Mouse (Mus musculus) embryonic facial prominence, embryonic 12.5 days (tissue): ENCODE measurements around the gene Ogfod3. TPM values are rescaled to one million over a fixed set of nuclear protein-coding genes. Genes with fewer than 3 reads are reported as not detected.

ENCODE experiments used
- ATAC-seq: fragments of 200-750 bp; cut with Nextera tagmentation; 2 replicates; pipeline ENCODE4 v1.8.0; 2017; ENCODE audit not compliant: insufficient number of reproducible peaks, insufficient read depth, low FRiP score, low TSS enrichment
- H3K27ac ChIP-seq: fragments of 300-500 bp; sonication (generic); 2 replicates; pipeline ENCODE4 v1.5.1; 2016; ENCODE audit warnings: mild to moderate bottlenecking
- H3K27me3 ChIP-seq: fragments of 300-500 bp; sonication (generic); 2 replicates; pipeline ENCODE4 v1.6.1; 2016; ENCODE audit warnings: mild to moderate bottlenecking, moderate library complexity
- H3K36me3 ChIP-seq: fragments of 300-500 bp; sonication (generic); 2 replicates; pipeline ENCODE4 v1.6.1; 2016; ENCODE audit warnings: mild to moderate bottlenecking
- H3K4me1 ChIP-seq: fragments of 300-500 bp; sonication (generic); 2 replicates; pipeline ENCODE4 v1.6.1; 2016
- H3K4me2 ChIP-seq: fragments of 300-500 bp; sonication (generic); replicated peaks from 2 replicates; pipeline ENCODE4 v1.6.1; 2016; ENCODE audit warnings: mild to moderate bottlenecking, moderate library complexity
- H3K4me3 ChIP-seq: fragments of 300-500 bp; sonication (generic); 2 replicates; pipeline ENCODE4 v1.5.1; 2016; ENCODE audit warnings: mild to moderate bottlenecking
- H3K9ac ChIP-seq: fragments of 300-500 bp; sonication (generic); 2 replicates; pipeline ENCODE4 v1.6.1; 2016; ENCODE audit warnings: mild to moderate bottlenecking, moderate library complexity
- H3K9me3 ChIP-seq: fragments of 300-500 bp; sonication (generic); 2 replicates; pipeline ENCODE4 v1.6.1; 2016; ENCODE audit warnings: mild to moderate bottlenecking, moderate library complexity
- WGBS: fragments of 180-500 bp; shearing (Covaris S2); methylation state at CpG from one replicate; pipeline ENCODE4 v1.1.7; 2016; 5-methylcytosine and 5-hydroxymethylcytosine counted together
- polyA plus RNA-seq: library from polyadenylated mRNA; unstranded; fragments of >200 nt; fragmentation: Nextera tagmentation; extraction: Ambion mirVana; gene quantifications from 2 replicates; pipeline ENCODE4 v1.2.1, GENCODE M21; 2016

The Ogfod3 gene
- polyA plus RNA-seq, 1 experiment from 2014 or later, result 22.9 TPM

DNA sequence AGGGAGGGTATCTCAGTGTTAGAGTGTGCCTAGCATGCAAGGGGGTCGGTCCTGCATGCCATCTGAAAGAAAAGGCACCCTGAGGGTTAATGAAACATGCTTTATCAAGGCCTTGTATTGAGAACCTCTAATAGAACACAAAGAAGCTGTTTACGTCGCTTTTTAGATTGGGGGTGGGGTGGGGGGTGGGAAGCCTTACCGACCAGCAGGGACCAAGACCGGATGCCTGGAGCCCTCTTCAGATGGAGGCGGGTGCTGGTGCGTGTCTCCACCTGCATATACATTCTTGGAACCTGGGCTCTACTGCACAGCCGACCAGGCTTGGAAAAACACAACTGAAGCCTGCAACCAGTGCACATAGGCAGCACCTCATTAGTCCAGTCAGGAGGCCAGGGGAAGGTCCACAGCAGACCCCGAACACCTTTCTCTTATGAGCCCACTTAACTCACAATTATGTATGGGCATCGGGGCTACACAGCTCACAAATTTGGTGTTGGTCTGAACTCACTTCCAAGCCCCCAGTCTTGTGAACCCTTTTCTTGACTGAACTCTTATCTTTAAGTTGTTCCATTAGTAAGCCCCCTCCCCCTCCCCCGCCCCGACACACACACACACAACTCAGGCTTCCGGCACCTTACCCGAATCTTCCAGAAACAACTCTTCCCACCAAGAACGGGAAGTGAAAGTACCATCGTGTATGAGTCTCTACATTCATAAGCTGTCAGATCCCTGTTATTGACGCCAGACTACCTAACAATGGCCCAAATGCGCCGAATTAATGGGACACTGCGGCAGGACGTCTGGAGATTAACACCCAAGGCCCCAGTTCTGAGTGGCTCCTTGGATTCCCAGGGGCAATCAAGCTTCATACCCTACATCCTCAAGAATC lies 23.9 kb upstream of the Ogfod3 start:
- Histone ChIP-seq H3K4me3 (peak overlapping the region; percentile 76), H3K9ac (peak overlapping the region; percentile 70), H3K9me3 (no peaks in the 10 kb centered on the region), H3K4me2 (peak overlapping the region; percentile 79), H3K4me1 (peaks cover 12% of the 10 kb centered on the region), H3K36me3 (peaks cover 38% of the 10 kb centered on the region), H3K27ac (peak overlapping the region; percentile 57), H3K27me3 (no peaks in the 10 kb centered on the region)
- no peak for ATAC-seq
- 30% methylated on average over 21 of the region's 21 CpGs for WGBS

DNA sequence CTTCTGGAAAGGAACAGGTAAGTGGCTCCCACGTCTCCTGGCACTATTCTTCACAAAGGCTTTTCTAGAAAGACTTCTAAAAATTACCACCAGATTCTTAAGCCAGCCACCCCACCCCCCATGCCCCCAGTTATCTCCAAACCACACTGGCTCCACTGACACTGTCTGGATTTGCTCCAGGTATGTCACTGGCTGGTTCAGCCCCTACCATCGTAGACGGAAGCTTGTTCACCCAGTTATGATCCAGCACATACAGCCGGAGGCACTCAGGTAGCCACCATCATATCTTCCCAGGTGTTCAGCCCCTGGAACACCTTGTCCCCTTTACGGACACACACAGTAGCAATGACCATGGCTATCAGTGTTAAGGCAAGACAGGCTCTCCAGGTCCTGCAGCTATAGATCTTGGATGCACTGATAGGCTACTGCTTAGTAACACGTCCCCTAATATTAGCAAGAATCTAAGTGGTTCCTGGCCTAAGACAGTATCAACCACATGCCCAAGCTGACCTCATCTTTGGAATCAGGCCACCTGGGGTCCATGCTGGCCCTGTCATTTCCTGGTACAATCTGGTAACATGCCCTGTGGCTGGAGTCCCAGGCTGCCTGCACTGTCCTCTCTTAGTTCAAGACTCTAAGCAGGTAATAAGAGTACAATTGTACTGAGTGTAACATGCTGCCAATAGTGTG lies 17.0 kb upstream of the Ogfod3 start:
- no peak for ATAC-seq

DNA sequence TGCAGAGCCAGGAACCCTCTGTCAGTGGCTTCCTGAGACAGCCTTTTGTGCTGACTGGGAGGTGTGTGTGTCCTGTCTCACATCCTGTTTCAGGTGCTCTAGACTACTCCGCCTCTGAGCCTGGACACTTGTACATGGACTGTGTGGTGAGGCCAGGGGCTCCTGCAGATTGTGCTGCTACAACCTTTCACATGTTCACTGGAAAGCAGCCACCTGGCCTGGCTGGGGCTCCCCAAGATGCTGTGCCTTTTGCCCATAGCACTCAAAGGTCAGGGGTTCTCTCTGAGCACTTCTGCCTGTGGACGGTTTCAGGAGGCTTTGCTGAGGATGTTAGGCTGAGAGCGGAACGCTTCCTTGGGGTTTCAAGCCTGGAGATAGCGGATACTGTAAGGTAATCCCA lies 16.3 kb upstream of the Ogfod3 start:
- WGBS, result 84% methylated on average over 5 of the region's 5 CpGs
- H3K4me3 ChIP-seq, result no peak overlapping the region
- ATAC-seq, result no peak

More for the DNA sequence above, 17.0 kb upstream of the Ogfod3 start:
- no peaks in the 10 kb centered on the region for H3K4me1 ChIP-seq
- 93% methylated on average over 6 of the region's 6 CpGs for WGBS
- no peak overlapping the region for H3K4me3 ChIP-seq
- H3K27me3 ChIP-seq, result no peaks in the 10 kb centered on the region
- H3K36me3 ChIP-seq, result peaks cover 89% of the 10 kb centered on the region
- H3K9me3 ChIP-seq, result no peaks in the 10 kb centered on the region
- no peak overlapping the region for H3K27ac ChIP-seq
- H3K4me2 ChIP-seq, result no peak overlapping the region
- no peak overlapping the region for H3K9ac ChIP-seq

DNA sequence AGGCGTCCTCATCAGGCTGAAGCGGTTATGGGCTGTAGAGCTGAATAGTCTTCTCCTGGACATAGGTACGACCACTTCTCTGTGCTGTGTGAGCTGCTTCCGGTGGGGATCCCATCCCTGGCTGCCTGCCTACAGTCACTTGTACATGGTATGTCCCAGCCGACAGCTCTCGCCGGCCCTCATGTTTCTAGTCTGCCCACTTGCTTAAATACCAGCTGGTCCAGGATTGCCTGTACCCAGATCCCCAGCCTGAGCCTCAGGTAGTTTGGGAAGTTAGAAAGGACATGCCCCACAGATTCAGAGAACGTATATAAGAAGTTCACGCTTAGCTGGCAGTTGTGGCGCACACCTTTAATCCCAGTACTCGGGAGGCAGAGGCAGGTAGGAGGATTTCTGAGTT lies 15.3 kb upstream of the Ogfod3 start:
- no peaks in the 10 kb centered on the region for H3K9me3 ChIP-seq
- H3K4me2 ChIP-seq, result no peak overlapping the region
- H3K36me3 ChIP-seq, result peaks cover 82% of the 10 kb centered on the region
- H3K4me1 ChIP-seq, result no peaks in the 10 kb centered on the region
- ATAC-seq, result no peak
- H3K27ac ChIP-seq, result no peak overlapping the region
- WGBS, result 91% methylated on average over 11 of the region's 11 CpGs
- no peaks in the 10 kb centered on the region for H3K27me3 ChIP-seq
- no peak overlapping the region for H3K4me3 ChIP-seq
- no peak overlapping the region for H3K9ac ChIP-seq

More for the DNA sequence above, 16.3 kb upstream of the Ogfod3 start:
- Histone ChIP-seq H3K4me2 (no peak overlapping the region), H3K36me3 (peaks cover 89% of the 10 kb centered on the region), H3K9me3 (no peaks in the 10 kb centered on the region), H3K27ac (no peak overlapping the region), H3K9ac (no peak overlapping the region), H3K4me1 (no peaks in the 10 kb centered on the region), H3K27me3 (no peaks in the 10 kb centered on the region)

DNA sequence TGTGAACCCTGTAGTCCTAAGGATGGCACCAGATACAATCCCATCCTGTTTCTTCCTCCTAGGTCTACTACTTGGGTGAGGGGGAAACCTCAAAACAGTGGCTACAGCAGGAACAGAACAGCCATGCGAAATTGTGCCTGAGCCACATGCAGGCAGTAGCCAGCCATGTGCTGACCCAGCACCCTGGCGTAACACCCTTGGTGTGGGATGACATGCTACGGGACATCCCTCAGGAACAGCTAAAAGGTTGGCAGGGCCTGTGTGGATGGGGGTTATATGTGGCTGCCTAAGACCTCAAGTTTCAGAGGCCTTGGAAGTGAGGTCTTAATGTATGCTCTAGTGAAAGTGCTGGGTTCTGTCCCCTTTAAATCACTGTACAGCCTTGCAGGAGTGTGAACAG lies 12.3 kb upstream of the Ogfod3 start:
- no peak overlapping the region for H3K4me3 ChIP-seq
- no peak overlapping the region for H3K27ac ChIP-seq
- H3K4me1 ChIP-seq, result no peaks in the 10 kb centered on the region
- WGBS, result 96% methylated on average over 3 of the region's 3 CpGs
- H3K36me3 ChIP-seq, result peaks cover 58% of the 10 kb centered on the region
- H3K27me3 ChIP-seq, result no peaks in the 10 kb centered on the region
- H3K9ac ChIP-seq, result no peak overlapping the region
- no peak for ATAC-seq
- H3K9me3 ChIP-seq, result no peaks in the 10 kb centered on the region
- no peak overlapping the region for H3K4me2 ChIP-seq

DNA sequence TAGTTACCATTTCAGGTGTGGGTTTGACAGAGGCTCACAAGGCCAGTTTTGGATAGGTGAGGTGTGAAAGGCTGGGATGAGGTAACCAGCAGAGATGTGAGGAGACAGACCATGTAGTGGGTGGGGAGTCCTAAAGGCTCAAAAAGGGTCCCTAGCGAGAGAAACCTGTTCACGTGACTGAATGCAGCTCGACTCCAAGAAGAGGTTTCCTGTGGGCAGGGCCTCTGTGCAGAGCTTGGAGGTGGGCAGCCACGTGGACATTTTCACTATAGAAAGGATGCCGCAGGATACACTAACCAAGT lies 701 bp downstream of the Ogfod3 start:
- Histone ChIP-seq H3K9me3 (no peaks in the 10 kb centered on the region), H3K27ac (peak overlapping the region; percentile 41; the same call in 1 of the 2 replicates), H3K4me1 (peaks cover 10% of the 10 kb centered on the region), H3K27me3 (no peaks in the 10 kb centered on the region), H3K4me3 (peak overlapping the region; percentile 74), H3K9ac (no peak overlapping the region), H3K36me3 (peaks cover 7% of the 10 kb centered on the region), H3K4me2 (peak overlapping the region; percentile 82)
- 1% methylated on average over 5 of the region's 5 CpGs for WGBS
- ATAC-seq, result no peak

DNA sequence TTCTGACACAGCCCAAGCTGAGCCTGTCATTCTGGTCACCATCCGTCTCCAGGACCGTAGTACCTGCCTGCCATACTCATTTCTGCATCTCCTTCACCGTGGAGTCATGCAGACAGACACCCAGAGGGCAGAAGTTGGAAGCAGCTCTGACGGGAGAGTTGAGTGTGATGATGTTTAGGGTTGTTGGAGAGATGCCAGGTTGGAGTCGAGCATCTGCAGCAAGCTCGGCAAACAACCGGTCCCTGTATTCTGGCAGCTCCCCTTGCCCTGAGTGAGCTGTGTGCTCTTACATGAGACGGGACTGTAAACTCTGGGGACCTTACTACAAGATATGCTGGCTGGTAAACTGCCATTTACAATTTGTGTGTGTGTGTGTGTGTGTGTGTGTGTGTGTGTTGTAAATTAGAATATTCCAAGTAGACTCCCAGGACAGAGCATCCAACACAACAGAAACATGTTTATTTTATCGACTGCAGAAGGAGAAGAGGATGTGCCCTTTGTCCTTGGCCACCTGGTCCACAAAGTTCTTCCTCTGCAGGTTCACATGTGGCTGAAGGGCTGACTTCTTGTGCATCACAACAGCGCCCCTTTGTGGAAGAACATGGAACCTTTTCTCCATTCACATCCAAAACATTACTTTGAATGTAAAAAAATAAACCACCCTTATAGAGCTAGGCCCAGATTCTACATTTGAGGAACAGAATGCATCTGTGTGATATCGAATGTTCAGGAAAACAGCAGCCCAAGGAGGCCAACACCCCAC lies 2.9 kb downstream of the Ogfod3 start:
- 64% methylated on average over 11 of the region's 11 CpGs for WGBS
- H3K27ac ChIP-seq, result no peak overlapping the region
- ATAC-seq, result no peak
- no peak overlapping the region for H3K9ac ChIP-seq
- H3K36me3 ChIP-seq, result no peaks in the 10 kb centered on the region
- peaks cover 10% of the 10 kb centered on the region for H3K4me1 ChIP-seq
- no peaks in the 10 kb centered on the region for H3K27me3 ChIP-seq
- H3K4me3 ChIP-seq, result no peak overlapping the region
- H3K9me3 ChIP-seq, result no peaks in the 10 kb centered on the region
- no peak overlapping the region for H3K4me2 ChIP-seq

DNA sequence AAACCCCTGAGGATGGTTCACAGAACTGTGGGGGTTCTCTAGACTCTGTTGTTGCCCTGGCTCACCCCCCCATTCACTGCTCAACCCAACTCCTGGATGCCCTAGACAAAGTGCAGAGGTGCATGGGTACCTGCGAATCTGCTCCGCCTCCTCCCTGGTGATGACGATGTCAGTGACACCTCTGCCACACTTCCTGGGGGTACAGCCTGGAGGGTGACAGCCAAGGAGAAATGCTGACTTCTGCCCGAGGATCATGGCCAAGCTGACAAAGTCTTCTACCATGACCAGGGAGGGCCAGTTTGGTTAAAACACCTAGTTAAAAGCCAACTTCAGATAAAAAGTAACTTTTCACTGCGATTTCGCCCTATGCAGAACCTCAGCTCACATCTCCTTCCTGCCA lies 3.7 kb downstream of the Ogfod3 start:
- H3K4me2 ChIP-seq, result no peak overlapping the region
- H3K9me3 ChIP-seq, result no peaks in the 10 kb centered on the region
- peaks cover 10% of the 10 kb centered on the region for H3K4me1 ChIP-seq
- H3K4me3 ChIP-seq, result no peak overlapping the region
- WGBS, result 91% methylated on average over 6 of the region's 6 CpGs
- no peaks in the 10 kb centered on the region for H3K36me3 ChIP-seq
- no peaks in the 10 kb centered on the region for H3K27me3 ChIP-seq
- no peak for ATAC-seq
- no peak overlapping the region for H3K9ac ChIP-seq
- H3K27ac ChIP-seq, result no peak overlapping the region

DNA sequence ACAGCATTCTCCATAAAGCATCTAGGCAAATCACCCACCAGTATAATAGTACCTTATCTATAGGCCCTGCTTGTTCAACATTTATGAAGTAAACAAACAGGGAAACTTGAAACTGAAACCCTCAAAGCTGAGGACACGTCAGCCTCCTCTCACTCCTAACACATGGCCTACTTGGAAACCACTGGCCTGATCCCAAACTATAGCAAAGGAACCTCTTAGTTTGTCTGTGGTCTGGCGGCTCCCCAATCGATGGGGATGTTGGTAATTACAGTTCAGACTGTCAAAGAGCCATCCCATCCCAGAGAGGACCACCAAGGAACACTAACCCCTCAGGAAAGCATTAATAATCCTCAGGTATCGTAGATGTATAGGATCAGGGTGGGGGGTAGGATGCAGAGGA lies 4.7 kb downstream of the Ogfod3 start:
- ATAC-seq, result no peak
- Histone ChIP-seq H3K4me3 (no peak overlapping the region), H3K4me1 (peaks cover 5% of the 10 kb centered on the region; the same call in 1 of the 2 replicates), H3K4me2 (no peak overlapping the region), H3K27me3 (no peaks in the 10 kb centered on the region), H3K9ac (no peak overlapping the region), H3K36me3 (0 out of 2 replicates have a peak, but pooled peaks cover 2% of the 10 kb centered on the region), H3K27ac (no peak overlapping the region), H3K9me3 (no peaks in the 10 kb centered on the region)
- WGBS, result 73% methylated on average over 4 of the region's 4 CpGs

DNA sequence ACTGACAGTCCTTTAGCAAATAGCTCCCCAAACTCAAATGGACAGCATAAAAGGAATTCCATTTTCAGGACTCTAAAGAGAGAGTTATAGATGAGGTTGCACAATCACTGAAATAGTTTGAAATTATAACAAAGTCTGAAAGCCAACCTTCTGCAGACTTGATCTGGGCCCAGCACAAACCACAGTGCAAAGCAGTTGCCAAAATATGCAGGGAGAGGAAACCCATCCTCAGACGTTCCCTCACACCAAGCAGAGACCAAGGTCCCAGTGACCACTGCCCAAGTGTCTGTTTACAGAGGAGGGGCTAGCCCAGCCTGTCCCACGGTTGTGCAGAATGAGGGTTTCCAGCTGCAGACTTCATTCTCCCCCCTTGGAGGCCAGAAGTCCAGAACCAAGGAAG lies 5.9 kb downstream of the Ogfod3 start:
- Histone ChIP-seq H3K27me3 (no peaks in the 10 kb centered on the region), H3K4me3 (no peak overlapping the region), H3K4me2 (no peak overlapping the region), H3K4me1 (0 out of 2 replicates have a peak, but pooled peaks cover 2% of the 10 kb centered on the region), H3K9me3 (no peaks in the 10 kb centered on the region), H3K9ac (no peak overlapping the region), H3K27ac (no peak overlapping the region), H3K36me3 (0 out of 2 replicates have a peak, but pooled peaks cover 6% of the 10 kb centered on the region)
- WGBS, result 47% methylated on average over 2 of the region's 2 CpGs
- no peak for ATAC-seq

DNA sequence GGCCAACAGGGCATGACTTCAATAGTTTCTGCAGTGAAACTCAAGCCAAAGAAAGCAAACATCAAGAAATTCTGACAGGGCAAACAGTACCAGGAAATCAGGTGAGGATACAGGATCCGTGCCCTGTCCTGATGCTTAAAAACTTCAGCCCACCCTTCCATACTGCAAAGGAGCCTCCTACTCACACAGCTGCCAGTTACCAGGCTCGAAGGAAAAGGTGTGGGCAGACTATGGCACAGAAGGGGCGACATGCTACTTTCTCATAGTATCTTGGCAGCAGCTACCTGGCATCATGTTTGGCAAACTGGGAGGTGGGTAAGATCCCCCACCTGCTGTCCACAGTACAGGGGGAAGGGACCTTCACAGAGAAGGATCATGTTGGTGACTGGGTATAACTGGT lies 11.1 kb downstream of the Ogfod3 start:
- peaks cover 8% of the 10 kb centered on the region; the same call in 1 of the 2 replicates for H3K36me3 ChIP-seq
- H3K27me3 ChIP-seq, result no peaks in the 10 kb centered on the region
- no peak overlapping the region for H3K4me3 ChIP-seq
- no peak overlapping the region for H3K4me2 ChIP-seq
- no peak overlapping the region for H3K27ac ChIP-seq
- no peaks in the 10 kb centered on the region for H3K9me3 ChIP-seq
- WGBS, result 71% methylated on average over 3 of the region's 3 CpGs
- H3K4me1 ChIP-seq, result no peaks in the 10 kb centered on the region
- no peak overlapping the region for H3K9ac ChIP-seq
- no peak for ATAC-seq
